Mouse (Mus musculus) fat pad, adult 2 months (tissue): Measurements from ENCODE around the gene Rtf2.

Experiments
- DNase-seq: peaks from one replicate; pipeline ENCODE4 v3.0.0-alpha.2; 2011; ENCODE audit warnings: low read depth, low spot score; ENCODE audit errors: extremely low read depth

The Rtf2 gene

DNA sequence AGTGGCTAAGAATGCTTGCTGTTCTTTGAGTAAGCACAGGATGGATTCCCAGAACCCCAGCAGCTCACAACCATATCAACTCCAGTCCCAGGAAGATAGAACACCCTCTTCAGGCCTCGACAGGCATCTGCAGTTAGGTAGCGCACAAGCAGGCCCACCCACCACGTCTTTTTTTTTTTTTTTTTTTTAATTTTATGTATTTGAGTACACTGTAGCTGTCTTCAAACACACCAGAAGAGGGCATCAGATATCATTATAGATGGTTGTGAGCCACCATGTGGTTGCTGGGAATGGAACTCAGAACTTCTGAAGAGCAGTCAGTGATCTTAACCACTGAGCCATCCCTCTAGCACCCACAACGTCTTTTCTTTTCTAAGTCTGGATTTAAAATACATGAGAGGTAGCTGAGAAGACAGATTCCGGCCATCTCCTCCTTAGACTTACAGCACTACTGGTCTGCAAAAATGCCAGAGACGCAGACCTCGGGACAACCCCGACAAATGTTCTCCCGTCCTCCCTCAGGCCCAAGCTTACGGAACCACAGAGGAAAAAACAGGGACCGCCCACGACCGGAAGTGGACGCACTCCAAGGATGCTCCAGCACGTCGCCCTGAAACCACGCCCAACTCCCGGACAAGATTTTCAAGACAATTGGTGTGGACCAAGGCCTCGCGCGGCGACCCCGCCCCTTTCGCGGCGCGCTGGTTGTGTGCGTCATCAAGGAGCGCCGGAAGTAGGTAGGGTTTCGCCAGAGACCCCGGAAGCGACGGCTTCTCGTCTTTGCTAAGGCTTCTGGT lies at the start of gene Rtf2:
TSS of gene Rtf2 (plus strand) at position 714 of the 797 bp plus-strand sequence.
- peak; percentile 93 for DNase-seq

GRCm38 (mm10) chr2:172392041-172392521 lies 48.3 kb upstream of the Rtf2 start:
- no peak for DNase-seq

- DNase-seq = no peak
Observed at GRCm38 (mm10) chr2:172393391-172394051, 46.8 kb upstream of the Rtf2 start, which contains the start of gene Cass4. TSS of gene Cass4 (plus strand) at chr2:172393794.

DNA sequence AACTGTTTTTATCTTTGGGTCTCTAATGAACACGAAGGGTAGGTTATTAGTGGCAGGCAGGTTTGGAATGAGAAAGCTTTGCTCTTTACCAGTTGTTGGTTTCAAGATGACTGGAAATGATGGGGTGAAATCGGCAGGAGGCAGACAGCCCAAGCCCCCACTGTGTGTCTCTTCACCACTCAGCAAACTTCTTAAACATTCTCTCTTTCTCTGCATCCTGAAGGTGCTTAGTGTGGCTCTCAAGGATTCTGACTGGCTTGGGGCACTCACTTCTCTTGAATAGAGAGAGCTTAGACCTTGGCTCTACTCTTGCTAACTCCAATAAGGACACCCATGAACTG lies 46.3 kb upstream of the Rtf2 start:
- DNase-seq = no peak

DNA sequence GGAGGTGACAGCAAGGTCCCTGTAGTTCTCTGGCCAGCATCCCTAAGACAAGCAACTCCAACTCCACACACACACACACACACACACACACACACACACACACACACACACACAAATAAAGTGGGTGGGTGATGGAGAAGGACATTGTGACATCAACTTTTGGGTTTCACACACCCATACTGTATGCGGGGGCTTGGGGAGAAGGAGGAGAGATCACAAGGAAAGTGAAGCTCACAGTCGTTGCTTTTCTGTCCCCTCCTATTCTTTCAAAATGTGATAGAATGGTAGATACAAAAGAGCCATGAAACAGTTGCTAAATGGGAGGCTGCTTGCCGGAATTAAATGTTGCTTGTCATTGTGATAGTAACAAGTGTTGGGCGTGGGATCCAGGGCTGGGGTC lies 45.7 kb upstream of the Rtf2 start:
- no peak for DNase-seq

DNA sequence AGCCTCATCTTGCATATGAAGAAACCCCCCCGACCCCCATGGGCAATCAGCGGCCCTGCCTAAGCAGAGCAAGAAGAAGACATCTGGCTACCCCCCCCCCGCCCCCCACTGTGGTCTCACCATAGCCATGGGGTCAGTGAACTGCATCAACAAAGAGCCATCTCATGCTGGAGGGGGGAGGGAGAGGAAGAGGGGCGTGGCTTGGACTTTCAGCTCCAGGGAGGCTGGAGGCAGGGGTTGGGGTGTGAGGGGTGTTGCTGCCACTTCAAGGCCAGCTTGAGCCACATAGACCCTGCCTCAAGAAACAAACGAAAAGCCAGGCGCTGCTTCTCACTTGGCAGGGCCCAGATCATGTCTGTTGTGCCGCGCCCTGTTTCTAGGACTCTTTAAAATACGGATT lies 44.4 kb upstream of the Rtf2 start:
- no peak for DNase-seq

- no peak for DNase-seq
Observed at GRCm38 (mm10) chr2:172399901-172400300, 40.5 kb upstream of the Rtf2 start.

- DNase-seq = no peak
Observed at GRCm38 (mm10) chr2:172401116-172401825, 39.1 kb upstream of the Rtf2 start.

- no peak for DNase-seq
Observed at GRCm38 (mm10) chr2:172404239-172404638, 36.1 kb upstream of the Rtf2 start.

DNA sequence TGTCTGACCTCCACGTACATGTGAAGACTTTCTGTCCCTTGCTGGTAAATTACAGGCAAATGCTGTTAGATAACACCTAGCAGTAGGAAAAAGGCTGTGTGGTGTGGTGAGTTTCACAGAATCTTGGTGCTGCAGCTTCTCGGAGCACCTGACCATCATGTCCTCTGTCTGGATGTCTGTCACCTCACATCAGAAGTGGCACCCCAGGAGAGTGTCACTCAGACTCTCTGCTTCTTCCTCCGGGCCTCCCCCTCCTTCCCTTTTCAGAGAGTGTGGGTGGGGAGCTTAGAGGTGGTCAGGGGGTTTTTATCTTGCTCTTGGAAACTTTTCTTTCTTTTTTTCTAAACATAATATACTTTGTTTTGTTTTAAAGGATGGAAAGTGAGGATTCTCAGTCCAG lies 35.3 kb upstream of the Rtf2 start:
- no peak for DNase-seq

DNA sequence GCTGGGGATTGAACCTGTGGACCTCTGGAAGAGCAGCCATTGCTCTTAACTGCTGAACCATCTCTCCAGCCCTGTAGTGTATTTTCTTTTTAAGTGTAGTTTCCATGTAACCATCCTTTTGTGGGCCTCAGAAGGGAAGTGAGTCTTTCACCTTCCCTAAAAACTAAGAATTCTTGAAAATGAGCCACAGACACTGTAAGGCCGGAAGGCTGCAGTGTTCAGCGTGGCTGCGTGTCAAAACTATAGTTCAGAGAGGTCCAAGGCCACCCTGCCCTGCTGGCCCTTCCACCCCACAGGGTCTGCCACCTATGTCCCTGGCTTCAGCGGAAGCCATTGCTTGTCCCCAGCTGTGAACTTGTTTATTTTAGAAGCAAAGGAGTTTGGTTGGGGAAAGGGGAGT lies 34.2 kb upstream of the Rtf2 start:
- no peak for DNase-seq

- no peak for DNase-seq
Observed at GRCm38 (mm10) chr2:172407499-172407898, 32.9 kb upstream of the Rtf2 start.

- DNase-seq = no peak
Observed at GRCm38 (mm10) chr2:172410686-172411085, 29.7 kb upstream of the Rtf2 start.

DNA sequence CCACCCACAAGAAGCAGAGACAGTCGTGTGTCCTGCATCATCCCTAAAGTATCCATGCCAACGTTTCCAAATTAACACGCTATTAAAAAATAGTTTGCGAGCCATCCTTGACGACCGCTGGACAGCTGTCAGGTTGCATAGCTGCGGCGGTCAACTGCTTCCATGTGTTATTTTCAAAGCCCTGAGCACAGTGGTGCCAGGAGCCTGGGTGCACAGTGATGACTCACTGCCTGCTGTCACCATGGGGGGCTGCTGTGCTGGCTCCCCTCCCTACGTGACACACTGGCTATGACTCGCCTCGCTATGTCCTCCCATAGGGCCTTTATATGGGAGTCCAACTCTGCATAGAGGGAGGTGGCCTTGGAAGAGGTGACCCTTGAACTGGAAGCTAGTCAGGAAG lies 29.3 kb upstream of the Rtf2 start:
- DNase-seq = no peak

DNA sequence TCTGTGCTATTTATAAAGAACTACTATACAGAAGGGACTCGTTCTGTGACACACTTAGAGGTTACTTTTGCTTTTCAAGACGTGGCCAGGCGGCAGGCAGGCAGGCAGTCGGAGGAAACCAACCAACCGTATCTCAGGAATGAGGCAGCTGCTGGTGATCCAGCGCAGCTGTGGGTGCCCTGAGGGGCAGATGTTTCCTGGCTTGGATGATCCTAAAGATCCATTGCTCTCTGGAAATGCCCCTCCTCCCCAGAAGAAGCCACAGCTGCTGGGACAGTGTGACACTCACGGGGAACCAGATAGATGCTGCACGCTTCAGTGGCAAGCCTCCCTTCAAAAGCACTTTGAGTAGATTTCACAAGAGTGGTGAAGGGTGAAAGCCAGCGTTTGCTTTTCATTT lies 27.9 kb upstream of the Rtf2 start:
- no peak for DNase-seq

DNA sequence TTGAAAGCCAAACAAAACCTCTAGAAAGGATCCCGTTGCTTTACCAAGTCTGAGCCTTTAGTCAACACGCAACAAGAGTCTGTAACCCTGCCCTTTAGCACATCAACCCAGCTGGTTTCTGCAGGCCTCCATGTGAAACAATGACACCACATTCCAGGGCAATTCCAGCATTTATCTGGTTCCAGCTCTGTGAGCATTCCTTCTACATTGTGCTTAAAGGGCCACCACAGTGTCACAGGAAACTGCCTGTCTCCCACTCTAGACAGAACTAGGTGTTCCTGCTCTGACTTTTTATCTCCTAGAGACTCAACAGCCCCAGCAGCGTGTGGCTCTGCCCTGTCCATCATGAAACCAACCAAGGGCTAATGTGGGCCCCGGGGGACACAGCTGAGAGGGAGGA lies 27.1 kb upstream of the Rtf2 start:
- DNase-seq = no peak

GRCm38 (mm10) chr2:172413894-172414293 lies 26.5 kb upstream of the Rtf2 start:
- no peak for DNase-seq

DNA sequence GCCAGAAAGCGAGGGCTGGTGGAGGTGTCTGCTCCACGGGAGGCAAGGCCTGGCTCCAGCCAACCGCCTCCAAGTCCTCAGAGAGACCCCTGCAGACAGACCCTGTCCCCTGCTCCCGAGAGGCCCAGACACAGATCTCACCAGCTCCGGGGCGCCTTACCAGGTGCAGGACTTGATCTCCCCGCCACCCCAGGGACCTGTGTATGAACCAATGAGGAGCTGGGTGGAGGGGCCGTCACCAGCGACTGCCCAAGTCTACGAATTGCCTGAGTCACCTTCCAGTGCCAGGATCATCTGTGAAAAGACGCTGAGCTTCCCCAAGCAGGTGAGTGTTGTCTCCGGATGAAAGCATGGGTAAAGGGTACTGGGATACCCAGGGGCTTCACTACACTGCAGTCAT lies 24.1 kb upstream of the Rtf2 start:
- no peak for DNase-seq

- no peak for DNase-seq
Observed at GRCm38 (mm10) chr2:172416876-172417275, 23.5 kb upstream of the Rtf2 start.

- DNase-seq = no peak
Observed at GRCm38 (mm10) chr2:172418208-172418607, 22.1 kb upstream of the Rtf2 start.

- DNase-seq = no peak
Observed at GRCm38 (mm10) chr2:172430609-172431008, 9.7 kb upstream of the Rtf2 start.

GRCm38 (mm10) chr2:172433746-172434145 lies 6.6 kb upstream of the Rtf2 start:
- DNase-seq = no peak
